Mouse (Mus musculus): ENCODE data around the gene Slc35g3.

Slc35g3 gene

DNA sequence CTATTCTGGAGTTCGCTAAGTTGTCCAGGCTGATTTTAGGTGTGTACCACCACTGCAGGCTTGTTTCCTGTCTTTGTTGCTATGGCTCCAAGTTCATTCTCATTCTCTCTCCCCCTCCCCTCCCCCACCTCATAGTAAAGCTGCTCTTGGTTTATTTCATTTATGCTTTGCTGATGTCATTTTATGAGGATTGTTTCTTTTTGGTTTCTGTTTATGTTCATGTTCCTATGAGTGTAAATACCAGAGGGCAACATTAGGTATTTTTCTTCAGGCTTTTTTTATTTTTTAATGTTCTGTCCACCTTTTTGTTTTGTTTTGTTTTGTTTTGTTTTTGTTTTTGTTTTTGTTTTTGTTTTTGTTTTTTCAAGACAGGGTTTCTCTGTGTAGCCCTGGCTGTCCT, at the start of gene Slc35g3:
Slc35g3 (minus strand) TSS at position 101 of the 400 bp plus-strand sequence.
- no peak for DNase-seq (ENCODE audit: low spot score in 2 of 2)

DNA sequence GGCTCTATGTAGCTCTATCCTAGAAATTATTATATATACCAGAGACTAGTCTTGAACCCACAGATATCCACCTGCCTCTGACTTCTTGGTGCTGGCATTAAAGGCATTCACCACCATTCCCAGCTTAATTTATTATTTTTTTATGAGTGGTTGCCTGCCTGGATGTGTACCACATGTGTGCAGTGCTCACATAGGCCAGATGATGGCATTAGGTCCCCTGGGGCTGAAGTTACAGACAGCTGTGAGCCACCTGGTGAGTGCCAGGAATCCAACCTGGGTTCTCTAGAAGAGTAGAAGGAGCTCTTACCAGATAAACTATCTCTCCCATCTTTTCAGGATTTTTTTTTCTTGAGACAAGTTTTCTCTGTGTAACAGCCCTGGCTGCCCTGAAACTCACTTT, 48.5 kb upstream of the Slc35g3 start:
- DNase-seq (ENCODE audit: low spot score in 2 of 2), result no peak

DNA sequence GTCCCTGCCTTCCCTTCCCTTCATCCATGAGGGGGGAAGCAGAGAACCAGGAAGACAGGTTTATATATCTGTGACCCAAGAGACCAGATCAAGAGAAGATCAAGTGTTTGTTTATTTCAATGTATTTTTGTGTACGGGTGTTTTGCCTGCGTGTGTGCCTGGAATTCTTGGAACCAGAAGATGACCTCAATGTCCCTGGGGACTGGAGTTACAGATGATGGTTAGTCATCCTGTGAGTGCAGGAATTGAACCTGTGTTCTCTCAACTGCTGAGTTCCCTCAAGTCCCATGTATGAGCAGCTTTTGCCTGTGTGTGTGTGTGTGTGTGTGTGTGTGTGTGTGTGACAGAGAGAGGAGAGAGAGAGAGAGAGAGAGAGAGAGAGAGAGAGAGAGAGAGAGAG, 45.9 kb upstream of the Slc35g3 start:
- no peak for DNase-seq (ENCODE audit: low spot score in 2 of 2)

- no peak for DNase-seq (ENCODE audit: low spot score in 2 of 2)
Measured at GRCm38 (mm10) chr11:69806378-69806777, 44.6 kb upstream of the Slc35g3 start.

GRCm38 (mm10) chr11:69804972-69805909, 43.5 kb upstream of the Slc35g3 start, which contains the start of gene Tmem102:
TSS of gene Tmem102 (minus strand) at chr11:69805624.
- no peak for DNase-seq (ENCODE audit: low spot score in 2 of 2)

DNA sequence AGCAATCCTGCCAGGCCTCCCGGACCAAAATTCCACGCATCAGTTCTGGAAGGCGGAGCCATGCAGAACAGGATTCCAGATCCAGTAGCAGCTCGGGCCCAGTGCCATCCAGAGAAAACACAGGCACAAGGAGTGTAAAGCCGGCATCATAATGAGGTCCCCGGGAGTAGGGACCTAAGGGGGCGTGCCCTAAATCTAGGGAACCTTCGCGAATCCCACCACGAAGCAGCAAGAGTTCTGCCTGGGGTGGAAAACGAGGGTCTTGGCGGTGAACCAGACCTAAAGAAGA, 42.8 kb upstream of the Slc35g3 start:
- DNase-seq (ENCODE audit: low spot score in 2 of 2), result no peak

DNA sequence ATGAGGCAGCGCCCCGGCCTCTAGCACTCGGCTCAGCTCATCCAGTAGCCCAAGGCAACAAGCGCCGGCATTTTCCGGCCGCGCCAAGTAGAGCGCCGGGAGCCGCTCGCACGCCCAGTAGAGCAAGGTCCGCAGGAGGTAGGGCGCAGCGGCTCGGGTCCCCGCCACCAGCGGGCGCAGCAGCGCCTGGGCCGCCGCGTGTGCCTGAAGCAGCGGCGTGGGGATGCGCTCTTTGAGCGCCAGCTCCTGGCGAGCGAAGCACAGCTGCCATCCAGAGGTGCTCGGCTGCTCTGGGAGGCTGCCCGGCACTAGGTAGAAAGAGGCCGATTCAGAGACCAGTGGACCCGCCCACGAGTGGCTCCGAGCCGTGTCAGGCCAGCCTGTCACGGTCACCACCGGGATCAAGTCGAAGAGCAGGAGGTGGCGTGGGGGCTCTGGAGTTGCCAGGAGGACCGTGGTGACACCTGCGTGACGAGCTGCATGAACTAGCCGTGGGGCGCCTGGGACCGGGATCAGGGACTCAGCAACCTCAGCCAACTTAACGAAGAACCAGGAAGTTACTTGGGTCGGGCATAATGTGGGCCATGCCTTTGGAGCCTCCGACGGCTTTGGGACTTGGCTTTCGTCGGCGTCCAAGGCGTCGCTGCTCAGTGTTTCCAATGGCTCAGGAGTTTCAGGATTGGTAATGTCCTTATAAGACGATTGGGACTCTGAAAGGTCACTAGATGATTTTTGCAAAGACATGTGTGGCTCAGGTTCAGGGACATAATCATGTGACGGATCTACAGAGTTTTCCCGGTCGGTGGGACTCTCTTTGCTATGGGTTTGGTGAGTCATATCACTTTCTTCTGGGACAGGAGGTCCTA, 42.3 kb upstream of the Slc35g3 start:
- DNase-seq (ENCODE audit: low spot score in 2 of 2), result peak; percentile 58 to 79

DNA sequence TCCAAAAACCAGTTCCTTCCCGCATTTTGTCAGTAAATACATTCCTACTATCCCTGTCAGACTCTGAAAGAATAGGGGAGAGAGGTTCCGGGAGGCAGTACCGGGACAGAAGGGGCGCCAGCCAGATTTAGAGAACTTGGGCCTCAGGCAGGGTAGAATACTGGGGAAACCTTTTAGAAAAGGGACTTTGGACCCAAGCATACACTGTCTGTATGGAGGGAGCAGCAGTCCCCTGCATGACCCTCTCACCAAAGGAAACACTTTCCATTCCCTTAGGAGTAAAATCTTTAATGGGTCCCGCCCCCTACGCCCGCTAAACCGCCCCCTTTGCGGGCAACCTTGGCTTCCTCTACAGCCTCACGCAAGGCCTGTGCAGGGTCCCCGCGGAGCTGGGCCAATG, 41.6 kb upstream of the Slc35g3 start:
- no peak for DNase-seq (ENCODE audit: low spot score in 2 of 2)

DNA sequence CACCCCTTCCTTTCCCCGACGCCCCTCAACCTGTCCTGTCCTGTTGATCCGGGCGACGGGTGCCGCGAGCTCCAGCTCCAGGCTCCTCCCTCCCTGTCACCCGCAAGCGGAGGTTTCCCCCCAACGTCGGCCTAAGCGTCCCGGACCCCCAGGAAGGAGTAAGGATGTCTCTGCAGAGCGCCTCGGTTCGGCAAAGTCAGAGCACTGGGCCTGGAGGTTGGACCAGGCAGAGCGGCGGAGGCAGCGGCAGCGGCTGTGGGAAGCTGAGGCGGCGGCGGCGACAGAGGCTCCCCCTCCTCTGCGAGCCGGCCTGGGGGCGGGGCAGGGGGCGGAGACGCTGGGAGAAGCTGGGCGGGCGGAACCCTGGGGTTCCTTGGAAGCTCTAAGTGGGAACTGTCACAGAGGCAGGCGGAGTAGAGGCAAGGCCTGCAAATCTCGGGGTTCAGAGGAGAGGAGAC, 40.9 kb upstream of the Slc35g3 start:
- DNase-seq (ENCODE audit: low spot score in 2 of 2), result peak; percentile 49 to 69

- no peak for DNase-seq (ENCODE audit: low spot score in 2 of 2)
Measured at GRCm38 (mm10) chr11:69801379-69801977, 39.7 kb upstream of the Slc35g3 start, which contains the start of gene Fgf11. TSS of gene Fgf11 (minus strand) at chr11:69801857.

DNA sequence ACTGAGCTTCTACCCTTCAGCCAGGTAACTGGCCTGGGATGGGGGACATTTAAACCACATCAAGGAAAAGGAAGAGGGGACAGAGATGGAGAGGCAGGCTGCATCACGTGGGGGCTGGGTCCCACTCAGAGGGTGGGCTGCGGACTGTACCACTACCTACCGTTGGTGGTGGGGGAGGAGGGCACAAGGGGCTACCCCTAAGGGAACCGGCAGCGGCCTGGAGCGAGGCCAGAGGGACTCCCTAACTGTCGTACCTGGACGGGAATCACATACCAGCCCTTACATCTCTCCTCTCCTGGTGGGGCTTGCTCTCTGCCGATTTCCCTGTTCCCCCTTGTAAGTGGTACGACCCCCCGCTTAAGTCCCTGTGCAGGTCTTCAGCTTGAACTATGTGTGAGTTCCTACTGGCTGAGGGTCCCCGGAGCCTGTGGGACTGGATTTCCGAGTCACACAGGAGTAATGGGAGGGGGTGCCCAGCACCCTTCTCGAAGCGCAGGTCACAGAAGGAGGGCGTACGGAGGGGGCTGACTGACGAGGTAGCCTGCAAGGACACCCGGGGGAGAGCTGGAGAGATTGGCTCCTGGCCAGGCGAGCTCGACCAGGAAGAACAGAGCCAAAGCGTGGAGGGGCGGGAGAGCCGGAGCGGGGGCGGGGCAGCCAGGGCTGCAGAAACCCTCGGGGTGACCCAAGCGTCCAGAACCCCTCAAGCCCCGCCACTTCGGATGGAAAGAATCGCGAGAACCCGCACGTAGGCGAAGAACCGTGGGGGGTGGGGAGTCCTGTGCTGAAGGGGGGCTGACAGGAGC, 38.8 kb upstream of the Slc35g3 start:
- DNase-seq (ENCODE audit: low spot score in 2 of 2), result no peak

DNA sequence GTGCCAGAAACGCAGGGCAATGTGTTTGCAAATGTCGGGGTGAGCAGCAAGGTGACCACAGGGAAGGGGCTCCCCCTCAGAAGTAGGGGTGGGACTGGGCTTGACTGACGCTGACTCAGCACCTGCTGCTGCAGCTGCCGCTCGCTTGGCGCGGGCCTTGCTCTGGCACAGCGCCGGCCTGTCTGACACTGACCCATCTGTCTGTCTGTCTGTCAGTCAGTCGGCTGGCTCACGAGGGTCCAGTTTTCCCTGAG, 38.3 kb upstream of the Slc35g3 start:
- DNase-seq (ENCODE audit: low spot score in 2 of 2), result no peak

- no peak for DNase-seq (ENCODE audit: low spot score in 2 of 2)
Measured at GRCm38 (mm10) chr11:69799394-69800137, 37.8 kb upstream of the Slc35g3 start.

DNA sequence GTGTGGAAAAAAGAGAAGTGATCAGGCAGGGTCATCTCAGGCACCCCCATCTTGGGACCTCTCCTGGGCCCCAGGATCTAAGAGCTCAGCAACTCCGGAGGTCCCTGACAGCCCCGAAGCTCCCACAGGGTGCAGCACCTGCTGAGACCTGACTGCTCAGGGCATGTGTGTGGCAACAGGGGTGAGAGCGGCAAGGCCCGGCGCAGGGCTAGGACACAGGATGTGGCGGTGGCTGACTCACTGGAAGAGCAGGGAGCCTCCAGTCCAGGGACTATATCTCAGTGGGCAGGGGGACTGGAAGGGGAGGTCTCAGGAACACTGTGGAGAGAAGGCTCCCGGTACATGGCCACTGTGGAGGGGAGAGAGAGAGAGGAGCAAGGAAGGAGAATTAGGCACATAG, 36.2 kb upstream of the Slc35g3 start:
- no peak for DNase-seq (ENCODE audit: low spot score in 2 of 2)

DNA sequence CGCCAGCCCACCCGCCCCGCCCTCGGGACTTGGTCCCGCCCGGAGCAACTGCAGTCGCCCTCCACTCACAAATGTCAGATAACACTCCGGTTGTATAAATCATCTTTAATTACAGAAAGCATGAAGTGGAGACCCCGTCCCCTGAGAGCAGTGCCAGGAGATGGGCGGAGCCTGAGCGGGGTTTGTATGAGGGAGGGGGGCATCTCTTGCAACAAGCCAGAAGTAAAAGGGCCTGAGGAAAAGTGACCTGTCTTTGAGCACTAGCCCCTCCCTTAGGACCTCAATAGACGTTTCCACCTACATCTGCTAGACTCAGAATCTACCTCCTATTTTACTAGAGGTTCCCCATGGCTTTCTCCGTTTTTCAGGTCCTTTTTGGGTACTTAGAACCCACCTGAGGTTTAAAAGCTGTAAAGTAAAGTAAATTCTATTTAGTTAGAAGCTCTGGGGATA, 34.2 kb upstream of the Slc35g3 start:
- no peak for DNase-seq (ENCODE audit: low spot score in 2 of 2)

DNA sequence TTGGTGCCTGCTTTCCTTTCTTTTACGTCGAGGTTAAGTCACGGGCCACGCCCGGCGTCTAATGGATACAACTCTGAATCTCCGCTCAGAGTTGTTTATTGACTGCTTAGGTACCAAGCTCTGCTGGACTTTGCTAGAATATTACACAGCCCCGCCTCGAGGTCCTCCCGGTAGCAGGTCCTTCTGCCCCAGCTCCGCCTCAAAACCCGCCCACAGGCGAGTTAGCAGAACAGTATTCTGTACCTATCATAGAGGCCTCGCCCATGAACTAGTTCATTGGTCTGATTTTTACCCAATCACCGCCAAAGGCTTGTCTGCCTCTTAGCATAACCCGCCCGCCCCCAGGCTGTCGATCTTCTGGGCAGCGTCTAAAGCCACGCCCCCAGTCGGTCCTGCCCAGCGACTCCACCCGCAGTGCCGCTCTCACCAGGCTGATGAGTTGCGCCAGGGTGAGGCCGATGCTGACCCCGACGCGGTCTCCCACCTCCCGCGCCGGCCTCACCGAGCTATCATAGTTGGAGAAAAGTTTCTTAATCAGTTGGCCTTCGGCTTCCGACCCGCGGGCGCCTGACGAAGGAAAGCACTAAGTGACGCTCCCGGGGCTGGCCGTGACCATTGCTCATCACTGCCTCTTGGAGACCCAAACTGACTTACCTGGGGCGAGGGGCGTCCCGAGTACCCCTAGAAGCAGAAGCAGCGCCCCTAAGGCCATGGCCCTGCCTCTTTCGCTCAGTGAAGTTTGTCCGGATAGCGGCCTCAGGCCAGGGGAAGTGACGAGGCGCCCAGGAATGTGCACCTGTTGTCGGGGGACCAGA, 33.6 kb upstream of the Slc35g3 start, which contains the start of gene Chrnb1:
Chrnb1 (minus strand) TSS at position 776 of the 815 bp plus-strand sequence.
- peak; percentile 89 to 90 for DNase-seq (ENCODE audit: low spot score in 2 of 2)

GRCm38 (mm10) chr11:69793429-69793828, 31.7 kb upstream of the Slc35g3 start:
- no peak for DNase-seq (ENCODE audit: low spot score in 2 of 2)

GRCm38 (mm10) chr11:69791420-69791819, 29.7 kb upstream of the Slc35g3 start:
- DNase-seq (ENCODE audit: low spot score in 2 of 2), result no peak

- no peak for DNase-seq (ENCODE audit: low spot score in 2 of 2)
Measured at GRCm38 (mm10) chr11:69789431-69789830, 27.7 kb upstream of the Slc35g3 start.

DNA sequence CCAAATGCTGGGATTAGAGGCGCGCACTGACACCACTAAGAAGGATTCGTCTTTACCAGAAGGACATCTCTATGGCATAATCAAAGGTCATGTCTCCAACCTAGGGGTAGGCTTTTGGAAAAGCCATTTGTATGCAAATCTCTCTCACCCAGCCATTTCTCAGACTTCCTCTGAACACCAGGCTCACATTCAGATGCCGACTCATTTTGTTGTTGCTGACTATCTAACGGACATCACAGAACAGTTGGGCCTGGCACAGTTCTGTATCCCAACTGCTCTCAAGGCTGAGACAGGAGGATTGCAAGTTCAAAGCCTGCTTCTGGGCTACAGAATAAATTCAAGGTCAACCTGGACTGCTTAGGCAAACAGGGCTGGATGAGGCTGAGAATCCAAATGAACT, 25.5 kb upstream of the Slc35g3 start:
- DNase-seq (ENCODE audit: low spot score in 2 of 2), result no peak
